Mouse (Mus musculus) CD4-positive, CD25-positive, alpha-beta regulatory T cell, adult 2 months (primary cell): ENCODE measurements around the gene Angptl7.
A peak's percentile ranks its signal among the peaks of the same experiment; 100 is the strongest.

Experiments used
- DNase-seq: peaks from one replicate; pipeline ENCODE4 v3.0.0-alpha.2; 2012; ENCODE audit warnings: low read depth, low spot score

The Angptl7 gene

GRCm38 (mm10) chr4:148495874-148496689 lies 4.2 kb downstream of the Angptl7 start:
- DNase-seq, result no peak

GRCm38 (mm10) chr4:148495160-148495559 lies 5.1 kb downstream of the Angptl7 start:
- no peak for DNase-seq

GRCm38 (mm10) chr4:148491448-148491847 lies 8.8 kb downstream of the Angptl7 start:
- DNase-seq, result no peak

DNA sequence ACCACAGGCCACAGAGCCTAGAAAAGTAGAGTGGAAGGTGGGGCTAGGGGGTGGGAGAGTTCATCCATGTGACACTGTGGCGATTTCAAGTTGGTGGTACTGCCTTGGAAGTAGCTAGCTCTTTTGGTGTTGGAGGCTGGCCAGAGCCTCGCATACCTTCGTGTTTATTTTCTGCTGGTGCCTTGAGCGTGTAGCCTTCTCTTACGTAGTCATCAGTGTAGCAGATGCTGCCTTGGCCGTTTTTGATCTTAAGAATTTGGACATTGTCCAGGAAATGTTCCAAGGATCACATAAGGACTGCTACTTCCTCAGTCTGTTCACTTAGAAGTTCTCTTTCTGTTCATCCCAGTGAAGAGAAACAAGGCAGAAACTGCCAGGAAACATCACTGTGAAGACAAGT lies 9.8 kb downstream of the Angptl7 start:
- no peak for DNase-seq

GRCm38 (mm10) chr4:148487841-148488240 lies 12.4 kb downstream of the Angptl7 start:
- no peak for DNase-seq

GRCm38 (mm10) chr4:148484511-148484910 lies 15.7 kb downstream of the Angptl7 start:
- no peak for DNase-seq

DNA sequence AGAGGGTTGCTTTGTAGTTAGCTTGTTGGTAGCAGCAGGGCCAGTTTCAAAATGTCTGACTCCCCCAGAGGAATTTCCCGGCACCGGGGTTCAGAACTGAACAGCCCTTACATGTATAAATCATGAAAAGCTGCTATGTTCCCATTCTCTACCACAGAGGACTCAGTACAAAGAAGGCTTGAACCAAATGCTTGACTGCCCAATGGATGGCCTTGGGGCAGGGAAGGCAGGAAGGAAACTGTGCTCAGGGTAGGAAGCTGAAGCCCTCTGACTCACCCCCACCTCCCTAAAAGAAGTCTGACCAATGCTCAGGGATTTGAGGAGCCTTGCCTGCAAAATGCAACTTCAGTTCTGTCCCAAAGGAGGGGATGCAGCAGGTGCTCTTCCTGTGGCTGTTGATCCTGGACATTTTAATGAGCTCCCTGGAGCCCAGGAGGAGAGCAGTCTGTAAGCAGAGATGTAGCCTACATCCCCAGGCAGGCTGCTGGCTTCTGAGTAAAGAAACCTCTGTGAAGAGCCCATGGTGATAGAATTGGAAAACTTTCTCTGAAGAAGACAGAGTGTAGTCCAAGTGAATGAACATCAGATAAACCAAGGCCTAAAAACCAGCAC lies 18.6 kb downstream of the Angptl7 start:
- DNase-seq, result no peak

- no peak for DNase-seq
These were observed 20.0 kb downstream of the Angptl7 start for GRCm38 (mm10) chr4:148480245-148480644.

DNA sequence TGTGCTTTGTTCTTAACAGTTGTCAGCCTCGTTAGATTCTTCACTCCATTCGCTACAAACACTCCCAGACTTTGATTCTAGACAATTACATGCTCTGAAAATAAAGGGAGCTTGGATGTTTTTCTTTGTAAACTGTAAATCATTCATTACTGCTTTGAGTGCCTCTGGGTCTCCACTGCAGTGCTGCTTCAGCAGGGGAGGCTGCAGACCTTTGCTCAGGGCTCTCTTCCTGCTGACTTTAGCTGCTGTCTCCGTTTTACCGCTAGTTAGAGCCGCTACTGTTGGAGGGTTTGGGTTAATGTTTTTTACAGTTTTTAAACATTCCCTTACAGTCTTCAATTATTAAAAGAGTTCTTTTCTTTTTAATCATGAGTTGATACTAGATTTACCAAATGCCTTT lies 26.8 kb downstream of the Angptl7 start:
- DNase-seq, result no peak

DNA sequence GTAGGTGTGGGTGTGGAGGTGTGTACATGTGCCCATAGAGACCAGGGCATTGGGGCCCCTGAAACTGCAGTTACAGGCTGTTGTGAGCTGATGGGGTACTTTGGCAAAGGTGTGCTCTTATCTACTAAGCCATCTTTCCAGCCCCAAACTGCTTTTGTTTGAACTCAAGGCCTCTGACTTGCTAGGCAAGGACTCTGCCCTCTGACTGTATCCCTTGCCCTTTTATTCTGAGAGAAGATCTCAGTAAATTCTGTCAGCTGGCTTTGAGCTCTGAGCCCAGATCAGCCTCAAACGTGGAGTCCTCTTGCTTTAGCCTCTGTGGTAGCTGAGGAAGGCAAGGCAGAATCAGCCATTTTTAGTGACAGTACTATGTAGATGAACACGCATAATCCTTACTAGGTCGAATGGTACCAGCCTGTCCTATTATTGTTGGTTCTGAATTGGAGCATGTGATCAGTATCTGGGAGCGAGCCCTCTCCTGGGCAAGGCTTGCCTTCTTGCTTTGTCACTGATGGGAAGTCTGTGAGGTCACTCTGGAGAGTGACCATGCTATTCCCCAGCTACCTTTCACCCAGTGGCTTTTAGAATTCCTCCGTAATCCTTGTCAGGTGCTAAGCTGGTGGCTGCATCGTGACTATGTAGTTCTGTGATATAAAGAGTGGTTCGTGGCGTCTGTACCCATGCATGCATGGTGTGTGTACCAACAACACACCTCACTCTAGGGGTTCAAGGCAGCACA lies 27.7 kb downstream of the Angptl7 start:
- no peak for DNase-seq

DNA sequence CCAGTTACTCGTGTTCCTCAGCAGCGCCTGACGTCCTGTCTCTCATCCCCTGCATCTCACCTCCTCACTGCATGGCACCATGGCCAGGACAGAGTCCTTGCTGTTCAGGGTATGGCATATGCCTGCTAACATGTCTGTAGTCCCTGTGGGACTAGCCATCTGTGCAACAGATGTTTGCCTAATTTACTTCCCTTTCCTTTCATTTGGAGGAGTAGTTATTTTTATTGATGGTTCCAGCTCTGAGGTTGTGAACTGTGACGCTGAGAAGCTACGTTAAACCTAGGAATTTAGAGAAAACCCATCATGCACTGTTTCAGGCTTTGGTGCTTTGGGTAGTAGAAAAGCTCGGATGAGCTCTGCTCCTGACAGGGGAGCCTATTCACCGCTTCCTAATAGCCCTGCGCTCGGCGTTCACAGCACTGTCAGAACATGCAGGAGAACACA lies 28.9 kb downstream of the Angptl7 start:
- no peak for DNase-seq

GRCm38 (mm10) chr4:148469487-148470252 lies 30.6 kb downstream of the Angptl7 start:
- DNase-seq, result no peak

DNA sequence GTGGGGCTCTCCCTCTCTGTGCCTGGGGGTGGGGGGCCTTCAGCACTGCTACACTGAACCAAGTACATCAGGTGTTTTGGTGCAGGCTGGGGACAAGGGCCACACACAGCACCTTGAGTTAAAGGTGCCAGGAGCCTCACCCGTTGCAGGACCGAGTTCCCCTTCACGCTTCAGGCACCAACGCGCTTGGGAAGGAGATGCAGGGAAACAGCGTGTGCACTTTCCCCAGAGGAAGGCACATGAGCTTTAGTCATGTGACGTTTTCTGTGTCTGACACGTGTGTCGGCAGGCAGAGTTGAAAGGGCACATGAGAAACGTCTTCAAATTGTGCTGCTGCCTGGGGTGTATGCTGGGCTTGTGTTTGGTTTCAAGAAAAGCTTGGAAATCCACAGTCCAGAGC lies 31.9 kb downstream of the Angptl7 start:
- DNase-seq, result no peak

DNA sequence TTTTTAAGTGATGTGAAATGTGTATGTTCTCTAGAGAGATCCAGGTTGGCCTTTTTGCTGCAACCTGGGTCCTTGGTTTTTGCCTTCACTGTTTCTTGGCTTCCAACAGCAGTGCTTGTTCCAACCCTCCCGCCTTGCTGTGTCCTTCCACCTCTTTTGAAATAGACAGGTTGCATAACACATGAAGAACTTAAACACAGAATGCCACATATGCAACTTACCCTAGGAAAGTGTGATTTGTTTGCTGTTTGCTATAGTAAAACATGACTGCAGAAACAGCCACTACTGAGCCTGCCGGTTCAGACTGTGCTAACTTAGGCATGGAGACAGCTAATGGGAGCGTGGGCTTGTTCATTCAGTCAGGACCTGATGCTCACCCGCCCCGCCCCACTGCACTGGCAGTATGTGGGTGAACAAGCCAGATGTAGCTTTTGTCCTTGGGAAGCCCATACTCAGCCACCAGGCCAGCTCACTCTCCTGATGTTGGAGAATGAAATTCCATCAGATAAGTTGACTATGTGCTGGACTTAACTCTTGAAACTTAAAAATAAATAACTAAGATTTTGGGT lies 33.7 kb downstream of the Angptl7 start:
- DNase-seq, result no peak

DNA sequence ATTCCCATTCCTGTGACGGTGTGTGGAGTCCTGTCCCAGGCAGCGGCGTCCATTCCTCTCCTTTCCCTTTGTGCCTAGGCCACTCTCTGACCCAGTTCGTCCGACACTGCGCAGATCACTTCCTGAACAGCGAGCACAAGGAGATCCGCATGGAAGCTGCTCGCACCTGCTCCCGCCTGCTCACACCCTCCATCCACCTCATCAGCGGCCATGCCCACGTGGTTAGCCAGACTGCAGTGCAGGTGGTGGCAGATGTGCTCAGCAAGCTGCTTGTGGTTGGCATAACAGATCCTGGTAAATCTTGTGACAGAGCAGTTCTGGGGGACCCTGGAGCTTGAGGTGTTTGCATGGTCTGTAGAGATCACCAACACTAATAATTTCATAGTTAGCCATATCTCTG lies 35.4 kb downstream of the Angptl7 start:
- no peak for DNase-seq

- DNase-seq, result no peak
These were observed 36.0 kb downstream of the Angptl7 start for GRCm38 (mm10) chr4:148464301-148464700.

DNA sequence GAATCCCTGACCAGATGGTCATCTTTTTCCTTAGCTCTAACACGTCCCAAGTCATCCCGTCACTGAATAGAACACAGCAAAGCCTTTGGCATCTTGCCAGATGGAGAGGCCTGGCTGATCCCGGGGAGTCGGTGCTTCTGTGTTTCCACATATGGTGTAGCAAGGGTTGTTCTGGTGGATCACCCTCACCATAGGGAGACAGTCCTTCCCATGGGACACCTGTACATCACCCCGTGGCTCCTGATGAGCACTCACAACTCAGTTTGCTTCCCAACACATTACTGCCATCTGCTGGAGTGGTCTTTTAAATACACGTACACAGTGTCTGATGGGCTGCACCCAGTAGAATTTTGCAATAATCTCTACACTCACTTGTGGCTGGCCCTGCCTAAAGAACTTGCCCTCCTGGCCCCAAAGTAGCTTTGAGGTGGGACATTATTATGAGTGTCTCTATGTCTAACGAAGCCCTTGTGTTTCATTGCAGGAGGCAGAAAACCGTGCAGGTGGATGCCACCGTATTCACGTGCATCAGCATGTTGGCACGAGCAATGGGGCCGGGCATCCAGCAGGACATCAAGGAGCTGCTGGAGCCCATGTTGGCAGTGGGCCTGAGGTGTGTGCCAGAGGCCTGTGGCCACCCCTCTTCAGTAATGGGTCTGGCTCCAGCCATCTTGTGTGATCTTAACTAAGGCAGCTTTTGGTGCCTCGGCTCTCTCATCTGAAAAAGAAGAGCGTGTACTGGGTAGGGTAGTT lies 36.9 kb downstream of the Angptl7 start:
- DNase-seq, result peak; percentile 33

DNA sequence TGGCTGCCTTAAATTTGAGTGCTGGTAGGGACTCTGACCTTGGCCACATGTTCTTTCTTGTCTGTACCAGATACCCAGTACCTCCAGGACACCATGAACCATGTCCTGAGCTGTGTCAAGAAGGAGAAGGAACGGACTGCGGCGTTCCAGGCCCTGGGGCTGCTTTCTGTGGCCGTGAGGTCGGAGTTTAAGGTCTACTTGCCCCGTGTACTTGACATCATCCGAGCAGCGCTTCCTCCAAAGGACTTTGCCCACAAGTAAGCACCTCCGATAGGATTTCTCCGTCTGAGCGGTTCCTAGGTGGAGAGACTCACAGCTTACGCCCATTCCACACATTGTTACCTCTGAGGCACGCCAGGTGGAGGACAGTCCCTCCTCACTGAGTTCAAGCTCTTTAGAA lies 37.5 kb downstream of the Angptl7 start:
- DNase-seq, result no peak

DNA sequence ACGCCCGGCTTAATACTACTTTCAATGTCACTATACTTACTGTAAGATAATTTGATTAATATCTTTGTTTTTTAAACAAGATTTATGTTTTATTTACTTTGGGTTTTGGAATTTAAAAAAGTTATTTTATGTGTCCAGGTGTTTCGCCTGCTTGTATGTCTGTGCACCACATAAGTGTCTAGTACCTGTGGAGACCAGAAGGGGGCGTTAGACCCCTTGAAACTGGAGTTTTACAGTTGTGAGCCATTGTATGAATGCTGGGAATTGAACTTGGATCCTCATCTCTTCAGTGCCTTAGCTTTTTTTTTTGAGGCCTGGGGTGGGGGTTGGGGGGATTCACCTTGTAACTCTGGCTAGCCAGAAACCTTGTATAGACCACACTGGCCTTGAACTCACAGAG lies 38.5 kb downstream of the Angptl7 start:
- peak; percentile 19 for DNase-seq

DNA sequence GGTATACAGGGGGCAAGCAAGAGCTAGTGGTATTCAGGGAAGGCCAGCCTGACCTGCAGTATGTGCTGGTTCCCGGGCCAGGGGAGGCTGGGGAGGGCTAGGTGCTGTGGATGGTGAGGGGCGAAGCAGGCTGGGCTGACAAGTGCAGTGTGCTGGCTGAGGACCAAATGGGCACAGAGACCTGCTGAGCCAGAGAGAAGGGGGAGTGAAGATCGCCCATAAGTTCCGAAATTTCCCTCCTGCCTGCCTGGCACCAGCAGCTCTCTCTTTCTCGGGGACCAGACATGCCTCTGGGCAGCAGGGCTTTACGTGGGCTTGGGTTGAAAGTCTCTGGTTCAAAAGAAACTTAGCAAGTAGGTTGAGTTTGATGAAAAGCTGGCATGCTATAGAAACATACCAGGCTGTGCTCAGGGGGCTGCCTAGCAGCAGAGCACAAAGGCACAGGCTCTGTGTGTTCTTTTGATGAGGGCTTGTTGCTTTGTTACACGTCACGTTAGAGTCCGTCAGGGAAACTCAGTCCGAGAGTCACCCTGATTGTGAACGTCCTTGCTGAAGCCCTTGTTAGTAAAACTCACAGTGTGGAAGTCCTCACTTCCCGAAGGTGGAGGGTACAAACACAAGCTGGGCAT lies 39.5 kb downstream of the Angptl7 start:
- DNase-seq, result no peak
